Mouse (Mus musculus): ENCODE data around the gene Slc24a3. TPM values are rescaled to one million over a fixed set of nuclear protein-coding genes. Genes with fewer than 3 reads are reported as not detected.
A peak's percentile ranks its signal among the peaks of the same experiment; 100 is the strongest.

Slc24a3 gene
- polyA plus RNA-seq, 1 experiment from 2014 or later = 2.8 TPM

- no peak overlapping the region for H3K9ac ChIP-seq
- no peaks in the 10 kb centered on the region for H3K9me3 ChIP-seq
- H3K4me1 ChIP-seq = no peaks in the 10 kb centered on the region
- H3K4me3 ChIP-seq = no peak overlapping the region
- no peak overlapping the region for H3K27ac ChIP-seq
- no peak overlapping the region for H3K4me2 ChIP-seq (replicated peaks)
- no peaks in the 10 kb centered on the region for H3K36me3 ChIP-seq
- no peak for ATAC-seq (ENCODE audit: low FRiP score, low read depth)
- no peaks in the 10 kb centered on the region for H3K27me3 ChIP-seq
Observed at GRCm38 (mm10) chr2:145336406-145336805, 168.9 kb downstream of the Slc24a3 start.

- Histone ChIP-seq H3K4me2 (replicated peaks) (no peak overlapping the region), H3K9me3 (no peaks in the 10 kb centered on the region), H3K4me3 (no peak overlapping the region), H3K27ac (no peak overlapping the region), H3K9ac (no peak overlapping the region), H3K27me3 (no peaks in the 10 kb centered on the region), H3K4me1 (no peaks in the 10 kb centered on the region), H3K36me3 (no peaks in the 10 kb centered on the region)
- no peak for ATAC-seq (ENCODE audit: low FRiP score, low read depth)
- 80% methylated on average over 2 of the region's 2 CpGs for WGBS
Observed at GRCm38 (mm10) chr2:145340816-145341215, 173.3 kb downstream of the Slc24a3 start.

DNA sequence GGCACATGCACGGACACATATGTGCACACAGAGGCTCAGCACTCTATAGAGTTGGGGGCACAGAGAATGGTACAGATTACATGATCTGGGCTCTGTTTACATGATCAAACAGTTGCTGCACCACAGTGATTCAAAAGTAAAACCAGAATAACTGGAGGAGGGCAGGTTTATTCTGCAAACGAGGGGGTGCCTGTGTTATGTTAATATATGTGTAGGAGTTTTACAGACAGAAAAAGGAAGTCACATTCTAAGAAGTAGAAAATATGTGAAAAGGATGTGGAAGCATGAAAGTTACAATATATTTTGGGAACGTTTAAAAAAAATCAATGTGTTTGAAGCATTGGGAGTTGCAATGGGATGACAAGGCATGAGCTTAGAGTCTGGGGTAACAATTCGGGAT is 175.4 kb downstream of the Slc24a3 start:
- no peak overlapping the region for H3K4me3 ChIP-seq
- ATAC-seq (ENCODE audit: low FRiP score, low read depth) = no peak
- no peak overlapping the region for H3K9ac ChIP-seq
- no peaks in the 10 kb centered on the region for H3K27me3 ChIP-seq
- no peak overlapping the region for H3K27ac ChIP-seq
- no peaks in the 10 kb centered on the region for H3K4me1 ChIP-seq
- WGBS = 77% methylated on average over 4 of the region's 4 CpGs
- H3K36me3 ChIP-seq = no peaks in the 10 kb centered on the region
- no peaks in the 10 kb centered on the region for H3K9me3 ChIP-seq
- no peak overlapping the region for H3K4me2 ChIP-seq (replicated peaks)

DNA sequence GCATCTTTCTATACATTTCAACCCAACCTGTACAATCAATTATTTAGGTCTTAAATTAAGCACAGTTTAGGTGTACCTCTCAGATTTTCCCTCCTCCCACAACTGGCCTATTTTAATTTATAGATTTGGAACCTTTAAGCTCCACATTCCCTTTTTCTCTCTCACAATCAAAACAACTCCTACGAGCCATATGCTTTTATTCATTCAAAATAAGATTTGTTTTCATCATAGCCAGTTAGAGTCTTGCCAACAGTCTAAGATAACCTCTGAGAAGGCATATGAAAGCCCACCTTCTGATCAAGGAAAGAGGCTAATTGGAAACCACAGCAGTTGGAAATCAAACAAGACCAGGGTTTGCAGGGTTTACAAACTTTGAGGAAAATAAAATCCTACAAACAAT is 177.0 kb downstream of the Slc24a3 start:
- Histone ChIP-seq H3K9me3 (no peaks in the 10 kb centered on the region), H3K36me3 (no peaks in the 10 kb centered on the region), H3K4me2 (replicated peaks) (no peak overlapping the region), H3K4me1 (no peaks in the 10 kb centered on the region), H3K27me3 (no peaks in the 10 kb centered on the region), H3K9ac (no peak overlapping the region), H3K4me3 (no peak overlapping the region), H3K27ac (no peak overlapping the region)
- ATAC-seq (ENCODE audit: low FRiP score, low read depth) = no peak
- WGBS = 73% methylated on average over 1 of the region's 1 CpGs

DNA sequence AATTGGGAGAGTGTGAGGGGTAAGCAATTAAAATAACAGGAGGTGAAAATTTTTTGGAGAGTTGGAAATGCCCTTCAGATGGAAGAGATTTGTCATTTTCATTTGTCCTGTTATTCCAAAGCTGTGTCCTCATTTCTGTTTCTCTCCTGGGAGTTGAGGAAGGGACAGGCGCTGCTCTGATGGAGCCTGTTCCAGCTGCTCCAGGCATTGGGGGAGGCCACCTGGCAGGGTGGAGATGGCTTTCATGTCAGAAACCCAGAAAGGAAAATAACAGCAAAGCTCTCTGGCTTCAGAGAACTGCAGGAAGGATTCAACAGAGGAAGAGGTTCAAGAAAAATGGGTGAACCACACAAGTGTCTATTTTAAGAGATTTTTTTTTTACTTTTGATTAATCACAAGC is 186.2 kb downstream of the Slc24a3 start:
- Histone ChIP-seq H3K4me3 (no peak overlapping the region), H3K4me1 (no peaks in the 10 kb centered on the region)

DNA sequence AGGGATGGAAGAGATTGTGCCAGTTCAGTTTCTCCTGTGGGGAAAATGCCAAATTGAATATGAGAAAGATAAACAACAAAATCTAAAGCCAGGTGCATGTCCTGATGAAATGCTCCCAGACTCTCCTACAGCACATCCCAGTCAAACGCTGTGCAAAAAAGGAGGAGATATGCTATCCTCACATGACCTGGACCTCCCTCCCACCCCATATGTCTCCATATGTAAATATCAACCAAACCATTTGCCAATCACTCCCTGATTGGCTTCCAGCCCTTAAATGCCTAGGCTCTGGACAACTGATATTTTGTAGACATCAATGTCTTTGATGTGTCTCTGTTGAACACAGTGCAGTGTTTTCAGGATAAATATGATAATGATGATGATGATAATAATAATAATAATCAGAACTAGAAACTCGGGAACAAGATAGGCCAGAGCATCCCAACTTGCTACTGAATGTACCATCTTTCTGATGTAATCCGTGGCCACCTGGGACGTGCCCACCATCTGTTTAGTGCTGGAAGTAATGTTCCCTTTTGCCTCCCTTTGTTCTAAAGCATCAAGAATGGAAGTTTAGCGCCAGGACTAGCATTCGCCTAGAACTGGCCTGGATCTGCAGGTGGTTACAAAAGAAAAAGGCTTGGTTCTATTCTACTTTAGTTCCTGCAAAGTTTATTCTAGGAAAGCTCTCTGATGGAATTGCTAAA is 190.8 kb downstream of the Slc24a3 start:
- no peak for ATAC-seq (ENCODE audit: low FRiP score, low read depth)
- no peaks in the 10 kb centered on the region for H3K4me1 ChIP-seq
- no peak overlapping the region for H3K9ac ChIP-seq
- H3K27me3 ChIP-seq = no peaks in the 10 kb centered on the region
- no peak overlapping the region for H3K4me3 ChIP-seq
- no peak overlapping the region for H3K27ac ChIP-seq
- 78% methylated on average over 6 of the region's 6 CpGs for WGBS
- no peaks in the 10 kb centered on the region for H3K9me3 ChIP-seq
- H3K4me2 ChIP-seq (replicated peaks) = no peak overlapping the region
- H3K36me3 ChIP-seq = no peaks in the 10 kb centered on the region

More for the DNA sequence above, 186.2 kb downstream of the Slc24a3 start:
- no peak for ATAC-seq (ENCODE audit: low FRiP score, low read depth)
- H3K36me3 ChIP-seq = no peaks in the 10 kb centered on the region
- no peak overlapping the region for H3K27ac ChIP-seq
- no peaks in the 10 kb centered on the region for H3K9me3 ChIP-seq
- no peak overlapping the region for H3K4me2 ChIP-seq (replicated peaks)
- H3K27me3 ChIP-seq = no peaks in the 10 kb centered on the region
- no peak overlapping the region for H3K9ac ChIP-seq
- WGBS = 64% methylated on average over 1 of the region's 1 CpGs

DNA sequence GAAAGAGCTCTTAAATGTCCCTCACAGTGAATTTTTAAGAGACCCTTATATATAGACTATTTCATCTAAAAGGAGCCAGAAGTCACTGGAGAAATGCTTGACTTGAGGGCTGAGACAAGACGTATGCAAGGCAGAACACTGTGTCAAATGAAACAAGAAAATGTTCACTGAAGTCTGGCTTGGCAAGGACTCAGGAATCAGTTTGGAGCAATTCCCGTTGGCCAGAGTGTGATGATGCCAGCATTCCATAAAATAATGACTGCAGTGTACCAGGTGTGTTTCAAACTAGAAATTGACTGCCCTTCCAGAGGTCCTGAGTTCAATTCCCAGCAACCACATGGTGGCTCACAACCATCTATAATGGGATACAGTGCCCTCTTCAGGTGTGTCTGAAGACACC is 196.1 kb downstream of the Slc24a3 start:
- Histone ChIP-seq H3K4me1 (no peaks in the 10 kb centered on the region), H3K4me3 (no peak overlapping the region), H3K36me3 (no peaks in the 10 kb centered on the region), H3K4me2 (replicated peaks) (no peak overlapping the region), H3K9me3 (no peaks in the 10 kb centered on the region), H3K27ac (no peak overlapping the region), H3K27me3 (no peaks in the 10 kb centered on the region), H3K9ac (no peak overlapping the region)
- ATAC-seq (ENCODE audit: low FRiP score, low read depth) = no peak
- WGBS = 47% methylated on average over 2 of the region's 2 CpGs

- WGBS = 61% methylated on average over 2 of the region's 2 CpGs
- ATAC-seq (ENCODE audit: low FRiP score, low read depth) = no peak
- Histone ChIP-seq H3K4me2 (replicated peaks) (no peak overlapping the region), H3K36me3 (no peaks in the 10 kb centered on the region), H3K27ac (no peak overlapping the region), H3K4me3 (no peak overlapping the region), H3K4me1 (no peaks in the 10 kb centered on the region), H3K9ac (no peak overlapping the region), H3K9me3 (no peaks in the 10 kb centered on the region), H3K27me3 (no peaks in the 10 kb centered on the region)
Observed at GRCm38 (mm10) chr2:145368701-145369100, 201.1 kb downstream of the Slc24a3 start.

GRCm38 (mm10) chr2:145370795-145371194 is 203.2 kb downstream of the Slc24a3 start:
- Histone ChIP-seq H3K36me3 (no peaks in the 10 kb centered on the region), H3K4me1 (no peaks in the 10 kb centered on the region), H3K9ac (no peak overlapping the region), H3K4me2 (replicated peaks) (no peak overlapping the region), H3K27ac (no peak overlapping the region), H3K27me3 (no peaks in the 10 kb centered on the region), H3K4me3 (no peak overlapping the region), H3K9me3 (no peaks in the 10 kb centered on the region)
- no peak for ATAC-seq (ENCODE audit: low FRiP score, low read depth)
- WGBS = 69% methylated on average over 4 of the region's 4 CpGs

DNA sequence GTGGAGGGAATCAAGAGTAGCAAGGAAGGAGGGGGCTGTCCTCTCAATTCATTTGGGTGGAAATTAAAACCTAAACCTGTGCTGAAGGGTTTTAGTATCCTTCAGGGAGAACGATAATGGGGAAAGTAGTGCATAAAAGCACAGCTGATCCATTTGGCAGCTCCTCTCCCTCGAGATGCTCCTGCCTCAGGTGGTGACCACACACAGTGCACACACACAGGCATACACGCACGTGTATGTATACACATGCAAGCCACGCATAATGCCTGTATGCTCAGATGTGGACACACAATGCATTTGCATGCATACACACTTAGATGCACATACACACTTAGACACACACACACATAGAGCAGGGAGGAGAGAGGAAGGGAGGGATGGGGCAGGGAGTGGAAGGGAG is 206.2 kb downstream of the Slc24a3 start:
- no peaks in the 10 kb centered on the region for H3K9me3 ChIP-seq
- H3K4me1 ChIP-seq = no peaks in the 10 kb centered on the region
- H3K36me3 ChIP-seq = no peaks in the 10 kb centered on the region
- peak; percentile 28; the same call in 1 of the 2 replicates for ATAC-seq (ENCODE audit: low FRiP score, low read depth)
- WGBS = 64% methylated on average over 5 of the region's 5 CpGs
- no peaks in the 10 kb centered on the region for H3K27me3 ChIP-seq
- H3K4me2 ChIP-seq (replicated peaks) = no peak overlapping the region
- H3K4me3 ChIP-seq = no peak overlapping the region
- H3K27ac ChIP-seq = no peak overlapping the region
- H3K9ac ChIP-seq = no peak overlapping the region

- Histone ChIP-seq H3K27me3 (no peaks in the 10 kb centered on the region), H3K9ac (no peak overlapping the region), H3K36me3 (no peaks in the 10 kb centered on the region), H3K9me3 (no peaks in the 10 kb centered on the region), H3K4me2 (replicated peaks) (no peak overlapping the region), H3K4me1 (0 out of 2 replicates have a peak, but pooled peaks cover 10% of the 10 kb centered on the region), H3K4me3 (no peak overlapping the region), H3K27ac (no peak overlapping the region)
- 60% methylated on average over 13 of the region's 13 CpGs for WGBS
- peak; percentile 84 for ATAC-seq (ENCODE audit: low FRiP score, low read depth)
Observed at GRCm38 (mm10) chr2:145382908-145383770, 215.6 kb downstream of the Slc24a3 start.

DNA sequence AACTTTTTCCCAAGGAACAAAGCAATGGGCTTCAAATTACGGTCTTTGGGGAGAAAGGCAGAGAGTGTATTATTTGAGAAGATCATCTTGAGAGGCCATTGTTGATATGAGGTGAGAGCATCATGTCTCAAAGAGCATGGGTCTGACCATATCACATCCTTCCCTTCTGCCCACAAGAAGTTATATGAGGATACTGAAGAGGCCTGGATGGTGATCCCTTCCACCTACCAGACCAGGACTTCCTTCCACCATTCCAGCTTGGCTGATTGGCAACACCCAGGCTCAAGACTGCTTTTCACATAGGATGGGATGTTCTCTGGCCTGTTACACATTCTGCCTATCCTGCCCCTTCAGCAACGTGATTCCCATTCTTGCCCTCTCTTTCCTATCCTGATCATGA is 216.7 kb downstream of the Slc24a3 start:
- no peak for ATAC-seq (ENCODE audit: low FRiP score, low read depth)
- Histone ChIP-seq H3K36me3 (no peaks in the 10 kb centered on the region), H3K27ac (no peak overlapping the region), H3K4me3 (no peak overlapping the region), H3K9me3 (no peaks in the 10 kb centered on the region), H3K9ac (no peak overlapping the region), H3K4me1 (0 out of 2 replicates have a peak, but pooled peaks cover 10% of the 10 kb centered on the region), H3K27me3 (no peaks in the 10 kb centered on the region), H3K4me2 (replicated peaks) (no peak overlapping the region)
- 98% methylated on average over 2 of the region's 2 CpGs for WGBS

Data from limb, embryonic 13.5 days (tissue).